Mouse (Mus musculus): ENCODE measurements around the gene Olfr1442. TPM values are rescaled to one million over a fixed set of nuclear protein-coding genes. Genes with fewer than 3 reads are reported as not detected.
"Not testable (repeated sequence)": the region's sequence is repeated elsewhere in the genome, so short reads cannot be mapped to it uniquely, and the experiment has no call there.

Gene Olfr1442
- polyA plus RNA-seq, 1 experiment from 2014 or later, result not detected

DNA sequence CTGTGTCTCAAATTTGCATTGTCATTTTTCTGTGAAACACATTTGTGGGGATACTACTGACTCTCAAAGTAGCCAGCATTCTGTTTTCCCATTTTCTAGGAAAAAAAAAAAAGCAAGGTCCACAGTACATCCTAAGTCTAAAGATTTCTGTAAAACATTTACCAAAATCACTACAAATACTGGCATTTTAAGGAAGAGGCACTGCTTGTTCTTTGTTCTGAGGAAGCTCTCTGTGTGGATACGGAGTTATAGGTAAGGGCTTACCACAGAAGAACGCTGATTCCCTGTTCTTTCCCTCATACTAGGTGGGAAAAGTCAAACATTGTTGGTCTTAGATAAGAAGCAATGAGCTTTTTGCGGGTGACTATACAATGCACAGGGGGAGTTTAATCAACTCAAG is 25.4 kb downstream of the Olfr1442 start, which contains the start of gene Keg1:
Gene Keg1 (plus strand): TSS at position 197 of the 400 bp plus-strand sequence.
- Histone ChIP-seq H3K9ac (no peak within 1 kb of the TSS), H3K9me3 (replicated peaks) (no peaks in the 10 kb centered on the region), H3K36me3 (ENCODE audit: poor library complexity, severe bottlenecking) (no peaks in the 10 kb centered on the region), H3K4me2 (no peak within 1 kb of the TSS), H3K4me1 (no peaks in the 10 kb centered on the region), H3K27ac (no peak within 1 kb of the TSS), H3K4me3 (no peak within 1 kb of the TSS), H3K27me3 (no peaks in the 10 kb centered on the region)
- 83% methylated on average over 3 of the region's 3 CpGs for WGBS
- ATAC-seq, result no peak

DNA sequence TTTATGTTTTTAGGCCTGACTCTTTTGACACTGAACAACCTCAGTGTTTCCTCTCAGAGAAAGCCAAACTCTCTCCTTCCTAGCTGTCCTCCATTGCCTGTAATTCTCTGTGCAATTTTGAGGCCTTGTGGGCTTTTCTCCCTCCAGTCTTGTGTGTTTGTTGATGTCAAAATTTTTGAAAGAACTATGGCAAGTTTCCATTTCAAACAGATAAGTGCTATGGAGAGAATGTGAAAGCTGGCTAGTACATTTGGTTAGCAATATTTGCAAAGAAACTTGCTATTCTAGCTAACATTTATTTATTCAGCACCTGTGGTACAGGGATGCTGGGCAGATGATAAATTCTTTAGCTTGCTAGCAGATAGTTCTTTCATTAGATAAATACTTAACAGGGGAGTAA is 26.0 kb downstream of the Olfr1442 start:
- Histone ChIP-seq H3K4me2 (no peak overlapping the region), H3K4me3 (no peak overlapping the region), H3K27me3 (no peaks in the 10 kb centered on the region), H3K4me1 (no peaks in the 10 kb centered on the region), H3K9ac (no peak overlapping the region), H3K36me3 (ENCODE audit: poor library complexity, severe bottlenecking) (no peaks in the 10 kb centered on the region), H3K27ac (no peak overlapping the region), H3K9me3 (replicated peaks) (no peaks in the 10 kb centered on the region)
- ATAC-seq, result no peak

DNA sequence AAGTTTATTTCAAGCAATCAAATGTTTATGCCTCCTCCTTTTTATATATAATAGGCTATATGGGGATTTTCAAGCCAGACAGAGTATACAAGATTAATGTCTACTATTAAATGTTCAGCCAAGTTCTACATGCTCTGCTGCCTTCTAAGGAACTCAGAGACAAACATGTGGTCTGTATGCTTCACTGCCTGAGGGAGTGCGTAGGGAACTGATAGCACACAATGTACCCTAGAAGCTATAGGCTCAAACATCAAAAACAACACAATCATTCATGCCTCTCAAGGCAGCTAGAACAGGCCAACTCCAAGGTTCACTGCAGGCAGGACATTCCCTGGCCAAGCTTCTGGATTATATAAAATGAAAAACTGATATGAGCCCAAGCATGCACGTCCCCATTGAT is 38.2 kb downstream of the Olfr1442 start:
- no peaks in the 10 kb centered on the region for H3K4me1 ChIP-seq
- no peaks in the 10 kb centered on the region for H3K9me3 ChIP-seq (replicated peaks)
- no peak for ATAC-seq
- H3K4me3 ChIP-seq, result no peak overlapping the region
- H3K4me2 ChIP-seq, result no peak overlapping the region
- no peak overlapping the region for H3K27ac ChIP-seq
- H3K27me3 ChIP-seq, result no peaks in the 10 kb centered on the region
- WGBS, result 86% methylated on average over 2 of the region's 2 CpGs
- no peak overlapping the region for H3K9ac ChIP-seq
- H3K36me3 ChIP-seq (ENCODE audit: poor library complexity, severe bottlenecking), result no peaks in the 10 kb centered on the region

DNA sequence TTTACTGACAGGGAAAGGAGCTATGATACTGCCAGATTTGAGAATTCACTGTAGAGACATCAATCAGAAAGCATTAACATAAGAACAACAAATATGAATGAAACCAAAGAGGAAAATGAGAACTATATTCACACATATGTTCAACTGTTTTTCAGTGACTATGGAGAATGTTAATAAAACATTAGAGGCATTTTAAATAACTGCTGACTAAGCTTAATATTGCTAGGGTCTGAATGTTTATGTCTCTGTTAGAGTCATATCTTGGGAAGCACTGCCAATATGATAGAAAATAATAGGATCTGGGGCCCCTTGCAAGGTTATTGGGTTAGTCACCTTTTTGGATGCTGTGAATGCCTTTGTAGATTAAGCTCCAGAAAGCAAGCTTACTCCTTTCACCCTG is 38.7 kb downstream of the Olfr1442 start:
- no peaks in the 10 kb centered on the region for H3K4me1 ChIP-seq

DNA sequence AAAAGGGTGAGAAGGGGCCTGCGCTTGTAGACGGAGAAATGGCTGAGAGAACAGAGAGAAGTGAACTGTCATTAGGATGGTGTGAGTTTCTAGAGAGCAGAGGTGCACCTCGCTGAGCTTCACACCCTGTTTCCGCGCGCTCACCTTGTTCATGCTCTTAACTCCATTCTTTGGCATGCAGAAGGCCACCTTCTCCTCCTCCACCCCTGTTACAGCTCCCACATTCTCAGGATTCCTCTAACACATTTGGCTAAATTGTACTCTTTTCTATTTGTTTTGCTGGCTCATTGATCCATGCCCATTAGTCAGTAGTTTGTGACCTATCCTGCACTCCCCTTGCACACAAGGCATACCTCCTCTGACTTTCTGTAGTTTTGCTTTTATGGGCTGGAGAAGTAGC is 49.0 kb downstream of the Olfr1442 start:
- no peaks in the 10 kb centered on the region for H3K27me3 ChIP-seq
- 93% methylated on average over 6 of the region's 6 CpGs for WGBS
- no peaks in the 10 kb centered on the region for H3K36me3 ChIP-seq (ENCODE audit: poor library complexity, severe bottlenecking)
- no peaks in the 10 kb centered on the region for H3K4me1 ChIP-seq
- H3K4me2 ChIP-seq, result no peak overlapping the region
- no peak overlapping the region for H3K9ac ChIP-seq
- H3K4me3 ChIP-seq, result no peak overlapping the region
- H3K9me3 ChIP-seq (replicated peaks), result no peaks in the 10 kb centered on the region
- no peak for ATAC-seq
- H3K27ac ChIP-seq, result no peak overlapping the region

More for the DNA sequence above, 38.7 kb downstream of the Olfr1442 start:
- Histone ChIP-seq H3K9me3 (replicated peaks) (no peaks in the 10 kb centered on the region), H3K36me3 (ENCODE audit: poor library complexity, severe bottlenecking) (no peaks in the 10 kb centered on the region), H3K9ac (no peak overlapping the region), H3K4me3 (no peak overlapping the region), H3K27ac (no peak overlapping the region), H3K4me2 (no peak overlapping the region), H3K27me3 (no peaks in the 10 kb centered on the region)
- no peak for ATAC-seq

DNA sequence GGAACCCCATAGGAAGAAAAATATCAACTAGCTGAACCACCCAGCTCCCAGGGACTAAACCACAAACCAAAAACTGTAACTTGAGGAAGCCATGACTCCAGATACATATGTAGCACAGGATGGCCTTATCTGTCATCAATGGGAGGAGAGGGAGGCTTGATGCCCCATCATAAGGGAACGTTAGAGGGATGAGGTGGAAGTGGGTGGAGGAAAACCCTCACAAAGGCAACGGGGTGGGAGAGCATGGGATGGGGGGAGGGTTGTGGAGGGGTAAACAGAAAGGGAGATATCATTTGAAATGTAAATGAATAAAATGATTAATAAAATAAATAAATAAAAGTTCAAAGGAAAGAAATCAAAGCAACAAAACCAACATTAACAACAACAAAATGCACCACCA is 50.2 kb downstream of the Olfr1442 start:
- Histone ChIP-seq H3K27ac (no peak overlapping the region), H3K9ac (no peak overlapping the region), H3K4me1 (no peaks in the 10 kb centered on the region), H3K27me3 (no peaks in the 10 kb centered on the region), H3K4me3 (no peak overlapping the region), H3K4me2 (no peak overlapping the region), H3K9me3 (replicated peaks) (no peaks in the 10 kb centered on the region), H3K36me3 (ENCODE audit: poor library complexity, severe bottlenecking) (no peaks in the 10 kb centered on the region)
- ATAC-seq, result no peak
- WGBS, result 69% methylated on average over 2 of the region's 2 CpGs

DNA sequence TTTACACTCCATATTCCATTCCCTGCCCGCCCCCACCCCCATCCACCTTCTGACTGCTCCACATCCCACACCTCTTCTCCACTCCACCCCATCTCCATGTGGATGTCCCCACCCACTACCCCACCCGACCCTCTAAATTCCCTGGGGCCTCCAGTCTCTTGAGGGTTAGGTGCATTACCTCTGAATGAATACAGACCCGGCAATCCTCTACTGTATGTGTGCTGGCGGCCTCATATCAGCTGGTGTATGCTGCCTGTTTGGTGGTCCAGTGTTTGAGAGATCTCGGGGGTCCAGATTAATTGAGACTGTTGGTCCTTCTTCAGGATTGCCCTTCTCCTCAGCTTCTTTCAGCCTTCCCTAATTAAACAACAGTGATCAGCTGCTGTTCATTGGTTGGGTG is 50.7 kb downstream of the Olfr1442 start:
- H3K9me3 ChIP-seq (replicated peaks); H3K36me3 ChIP-seq (ENCODE audit: poor library complexity, severe bottlenecking); ATAC-seq; H3K4me1 ChIP-seq; H3K9ac ChIP-seq; H3K27ac ChIP-seq; H3K4me3 ChIP-seq; H3K27me3 ChIP-seq; H3K4me2 ChIP-seq: not testable (repeated sequence)
- 92% methylated on average over 5 of the region's 5 CpGs for WGBS

DNA sequence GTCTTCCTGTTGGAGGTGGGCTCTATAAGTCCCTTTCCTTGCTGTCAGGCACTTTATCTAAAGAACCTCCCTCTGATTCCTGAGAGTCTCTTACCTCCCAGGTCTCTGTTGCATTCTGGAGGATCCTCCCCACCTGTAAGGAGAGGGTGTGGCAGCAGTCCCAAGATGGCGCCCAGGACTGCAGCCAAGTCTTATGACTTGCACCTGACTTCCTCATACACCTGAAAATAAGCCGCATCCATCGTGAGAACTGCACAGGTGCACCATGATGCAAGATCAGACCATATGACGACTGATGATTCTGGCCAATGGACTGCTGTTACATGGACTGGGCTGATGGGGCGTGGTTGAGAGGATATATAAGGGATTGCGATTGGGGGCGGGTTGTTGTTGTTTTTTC is 51.4 kb downstream of the Olfr1442 start:
- not testable (repeated sequence) for H3K4me2 ChIP-seq; H3K9me3 ChIP-seq (replicated peaks); H3K36me3 ChIP-seq (ENCODE audit: poor library complexity, severe bottlenecking); H3K4me1 ChIP-seq; H3K4me3 ChIP-seq; H3K27me3 ChIP-seq; H3K27ac ChIP-seq; ATAC-seq; H3K9ac ChIP-seq
- 93% methylated on average over 7 of the region's 7 CpGs for WGBS

DNA sequence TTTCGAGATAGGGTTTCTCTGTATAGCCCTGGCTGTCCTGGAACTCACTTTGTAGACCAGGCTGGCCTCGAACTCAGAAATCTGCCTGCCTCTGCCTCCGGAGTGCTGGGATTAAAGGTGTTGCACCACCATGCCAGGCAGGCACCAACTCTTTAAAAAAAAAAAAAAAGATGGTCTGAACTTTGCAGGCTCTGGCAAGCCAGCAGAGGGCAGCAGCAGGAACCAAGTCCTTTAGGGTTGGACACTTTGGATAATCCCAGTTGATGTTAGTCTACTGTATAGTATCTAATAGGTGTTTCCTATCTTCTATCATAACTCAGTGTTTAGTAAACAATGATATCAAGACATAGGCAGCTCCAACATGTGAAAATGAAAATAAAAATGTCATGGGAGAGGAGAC is 52.1 kb downstream of the Olfr1442 start:
- H3K27ac ChIP-seq, result no peak overlapping the region
- H3K9ac ChIP-seq, result no peak overlapping the region
- 70% methylated on average over 3 of the region's 3 CpGs for WGBS
- no peak for ATAC-seq
- no peak overlapping the region for H3K4me3 ChIP-seq
- H3K4me1 ChIP-seq, result no peaks in the 10 kb centered on the region
- H3K4me2 ChIP-seq, result no peak overlapping the region
- no peaks in the 10 kb centered on the region for H3K36me3 ChIP-seq (ENCODE audit: poor library complexity, severe bottlenecking)
- H3K9me3 ChIP-seq (replicated peaks), result no peaks in the 10 kb centered on the region
- H3K27me3 ChIP-seq, result no peaks in the 10 kb centered on the region

DNA sequence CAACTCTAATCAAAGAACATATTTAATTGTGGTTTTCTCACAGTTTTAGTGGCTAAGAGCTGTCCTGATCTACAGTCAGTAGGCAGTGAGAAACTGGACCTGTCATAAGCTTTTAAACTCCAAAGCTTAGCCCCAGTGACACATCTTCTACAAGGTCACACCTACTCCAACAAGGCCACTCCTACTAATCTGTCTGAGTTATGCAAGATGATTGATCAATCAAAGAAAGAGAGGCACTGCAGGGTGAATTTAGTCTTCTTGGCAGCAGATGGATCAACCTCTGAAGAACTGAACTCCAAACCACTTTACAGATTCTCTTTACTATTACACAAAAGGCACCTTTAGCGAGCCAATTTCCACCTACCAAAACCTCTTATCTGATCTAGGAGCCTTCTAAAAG is 55.6 kb downstream of the Olfr1442 start:
- no peak for ATAC-seq
- Histone ChIP-seq H3K36me3 (ENCODE audit: poor library complexity, severe bottlenecking) (no peaks in the 10 kb centered on the region), H3K9ac (no peak overlapping the region), H3K4me1 (no peaks in the 10 kb centered on the region), H3K4me2 (no peak overlapping the region), H3K4me3 (no peak overlapping the region), H3K27ac (no peak overlapping the region), H3K9me3 (replicated peaks) (no peaks in the 10 kb centered on the region), H3K27me3 (no peaks in the 10 kb centered on the region)
- 76% methylated on average over 1 of the region's 1 CpGs for WGBS

Other genes starting within 250 kb of the Olfr1442 start
- not detected in 2 replicates for gene Pfpl, start 242.5 kb upstream of the Olfr1442 start, polyA plus RNA-seq (2015; fragmentation: Nextera tagmentation; extraction: Ambion mirVana)
- gene Mpeg1, start 209.7 kb upstream of the Olfr1442 start, polyA plus RNA-seq (2015; fragmentation: Nextera tagmentation; extraction: Ambion mirVana), result 0.30 and 0.48 TPM in 2 replicates
- 16.9 and 20.0 TPM in 2 replicates for gene Dtx4, start 169.0 kb upstream of the Olfr1442 start, polyA plus RNA-seq (2015; fragmentation: Nextera tagmentation; extraction: Ambion mirVana)
- 12.4 and 13.4 TPM in 2 replicates for gene Fam111a, start 124.7 kb upstream of the Olfr1442 start, polyA plus RNA-seq (2015; fragmentation: Nextera tagmentation; extraction: Ambion mirVana)
- gene Gm4952, start 70.5 kb upstream of the Olfr1442 start, polyA plus RNA-seq (2015; fragmentation: Nextera tagmentation; extraction: Ambion mirVana), result not detected in 2 replicates
- gene Glyat, start 37.1 kb upstream of the Olfr1442 start, polyA plus RNA-seq (2015; fragmentation: Nextera tagmentation; extraction: Ambion mirVana), result not detected in 2 replicates
- not detected in 2 replicates for gene Olfr1443, start 7.7 kb downstream of the Olfr1442 start, polyA plus RNA-seq (2015; fragmentation: Nextera tagmentation; extraction: Ambion mirVana)
- not detected in 2 replicates for gene Keg1, start 25.3 kb downstream of the Olfr1442 start, polyA plus RNA-seq (2015; fragmentation: Nextera tagmentation; extraction: Ambion mirVana)
- 1.9 and 2.3 TPM in 2 replicates for gene Cntf, start 95.2 kb downstream of the Olfr1442 start, polyA plus RNA-seq (2015; fragmentation: Nextera tagmentation; extraction: Ambion mirVana)
- gene Zfp91, start 125.7 kb downstream of the Olfr1442 start, polyA plus RNA-seq (2015; fragmentation: Nextera tagmentation; extraction: Ambion mirVana), result 16.3 and 16.8 TPM in 2 replicates
- 0.74 and 0.94 TPM in 2 replicates for gene Lpxn, start 125.8 kb downstream of the Olfr1442 start, polyA plus RNA-seq (2015; fragmentation: Nextera tagmentation; extraction: Ambion mirVana)
- not detected in 2 replicates for gene Gm5244, start 176.2 kb downstream of the Olfr1442 start, polyA plus RNA-seq (2015; fragmentation: Nextera tagmentation; extraction: Ambion mirVana)
- gene Olfr1444, start 186.8 kb downstream of the Olfr1442 start, polyA plus RNA-seq (2015; fragmentation: Nextera tagmentation; extraction: Ambion mirVana), result not detected in 2 replicates
- gene Olfr1445, start 213.4 kb downstream of the Olfr1442 start, polyA plus RNA-seq (2015; fragmentation: Nextera tagmentation; extraction: Ambion mirVana), result not detected in 2 replicates
- not detected in 2 replicates for gene Olfr1446, start 223.1 kb downstream of the Olfr1442 start, polyA plus RNA-seq (2015; fragmentation: Nextera tagmentation; extraction: Ambion mirVana)
- gene Olfr1447, start 233.3 kb downstream of the Olfr1442 start, polyA plus RNA-seq (2015; fragmentation: Nextera tagmentation; extraction: Ambion mirVana), result not detected in 2 replicates